Mouse (Mus musculus): ENCODE measurements at regions not wholly inside any gene's neighbourhood (a gene's known extent, or its start where the extent isn't known, plus 50 kb on each side); places are given as distances from the start of the nearest gene placed in this dataset.
"Not testable (repeated sequence)": the region's sequence is repeated elsewhere in the genome, so short reads cannot be mapped to it uniquely, and the experiment has no call there.

- ATAC-seq (ENCODE audit: low FRiP score, low TSS enrichment) (no peak), DNase-seq (no peak)
- H3K36me3 ChIP-seq (ENCODE audit: control insufficient read depth, insufficient read depth, low read length) = no peaks in the 10 kb centered on the region
- H3K4me3 ChIP-seq (replicated peaks; ENCODE audit: low read depth, low read length) = no peak overlapping the region
- no peaks in the 10 kb centered on the region for H3K27me3 ChIP-seq (ENCODE audit: control insufficient read depth, insufficient read depth, low read length)
- H3K4me2 ChIP-seq (ENCODE audit: low read length) = no peak overlapping the region
- 88% methylated on average over 5 of the region's 5 CpGs for WGBS
- H3K9ac ChIP-seq (replicated peaks; ENCODE audit: low read length) = no peak overlapping the region
- H3K9me3 ChIP-seq (ENCODE audit: control insufficient read depth, low read length) = no peaks in the 10 kb centered on the region
- H3K27ac ChIP-seq (replicated peaks; ENCODE audit: low read depth, low read length) = no peak overlapping the region
- H3K4me1 ChIP-seq (ENCODE audit: control insufficient read depth, insufficient read depth, low read length) = no peaks in the 10 kb centered on the region
These were observed 219.4 kb downstream of the Prr30 start for GRCm38 (mm10) chr14:100980754-100981153.

GRCm38 (mm10) chr14:100978515-100978914 lies 221.6 kb downstream of the Prr30 start:
- DNase-seq (peak; percentile 14), ATAC-seq (ENCODE audit: low FRiP score, low TSS enrichment) (no peak; the same call in 1 of the 2 replicates)
- Histone ChIP-seq H3K4me1 (ENCODE audit: control insufficient read depth, insufficient read depth, low read length) (no peaks in the 10 kb centered on the region), H3K9me3 (ENCODE audit: control insufficient read depth, low read length) (no peaks in the 10 kb centered on the region), H3K27me3 (ENCODE audit: control insufficient read depth, insufficient read depth, low read length) (no peaks in the 10 kb centered on the region), H3K36me3 (ENCODE audit: control insufficient read depth, insufficient read depth, low read length) (no peaks in the 10 kb centered on the region), H3K9ac (replicated peaks; ENCODE audit: low read length) (no peak overlapping the region), H3K4me2 (ENCODE audit: low read length) (no peak overlapping the region), H3K4me3 (replicated peaks; ENCODE audit: low read depth, low read length) (no peak overlapping the region), H3K27ac (replicated peaks; ENCODE audit: low read depth, low read length) (no peak overlapping the region)
- 70% methylated on average over 2 of the region's 2 CpGs for WGBS

- Histone ChIP-seq H3K36me3 (ENCODE audit: control insufficient read depth, insufficient read depth, low read length) (no peaks in the 10 kb centered on the region), H3K27ac (replicated peaks; ENCODE audit: low read depth, low read length) (no peak overlapping the region), H3K9me3 (ENCODE audit: control insufficient read depth, low read length) (no peaks in the 10 kb centered on the region), H3K9ac (replicated peaks; ENCODE audit: low read length) (no peak overlapping the region), H3K4me1 (ENCODE audit: control insufficient read depth, insufficient read depth, low read length) (no peaks in the 10 kb centered on the region), H3K4me2 (ENCODE audit: low read length) (no peak overlapping the region), H3K27me3 (ENCODE audit: control insufficient read depth, insufficient read depth, low read length) (no peaks in the 10 kb centered on the region), H3K4me3 (replicated peaks; ENCODE audit: low read depth, low read length) (no peak overlapping the region)
- ATAC-seq (ENCODE audit: low FRiP score, low TSS enrichment) (no peak), DNase-seq (no peak)
- 85% methylated on average over 2 of the region's 2 CpGs for WGBS
These were observed 229.2 kb downstream of the Prr30 start for GRCm38 (mm10) chr14:100970970-100971369.

GRCm38 (mm10) chr14:100960198-100960597 lies 239.9 kb downstream of the Prr30 start:
- Histone ChIP-seq H3K27ac (replicated peaks; ENCODE audit: low read depth, low read length) (no peak overlapping the region), H3K4me1 (ENCODE audit: control insufficient read depth, insufficient read depth, low read length) (no peaks in the 10 kb centered on the region), H3K4me3 (replicated peaks; ENCODE audit: low read depth, low read length) (no peak overlapping the region), H3K9ac (replicated peaks; ENCODE audit: low read length) (no peak overlapping the region), H3K36me3 (ENCODE audit: control insufficient read depth, insufficient read depth, low read length) (no peaks in the 10 kb centered on the region), H3K27me3 (ENCODE audit: control insufficient read depth, insufficient read depth, low read length) (no peaks in the 10 kb centered on the region), H3K9me3 (ENCODE audit: control insufficient read depth, low read length) (no peaks in the 10 kb centered on the region), H3K4me2 (ENCODE audit: low read length) (no peak overlapping the region)
- DNase-seq (no peak), ATAC-seq (ENCODE audit: low FRiP score, low TSS enrichment) (no peak)

GRCm38 (mm10) chr14:100955806-100956436 lies 244.2 kb downstream of the Prr30 start:
- Histone ChIP-seq H3K9ac (replicated peaks; ENCODE audit: low read length) (no peak overlapping the region), H3K9me3 (ENCODE audit: control insufficient read depth, low read length) (no peaks in the 10 kb centered on the region), H3K4me2 (ENCODE audit: low read length) (no peak overlapping the region), H3K4me1 (ENCODE audit: control insufficient read depth, insufficient read depth, low read length) (no peaks in the 10 kb centered on the region), H3K27me3 (ENCODE audit: control insufficient read depth, insufficient read depth, low read length) (no peaks in the 10 kb centered on the region), H3K4me3 (replicated peaks; ENCODE audit: low read depth, low read length) (no peak overlapping the region), H3K27ac (replicated peaks; ENCODE audit: low read depth, low read length) (no peak overlapping the region), H3K36me3 (ENCODE audit: control insufficient read depth, insufficient read depth, low read length) (no peaks in the 10 kb centered on the region)
- DNase-seq (no peak), ATAC-seq (ENCODE audit: low FRiP score, low TSS enrichment) (no peak)
- WGBS = 93% methylated on average over 1 of the region's 1 CpGs

GRCm38 (mm10) chr14:100950681-100951119 lies 249.4 kb downstream of the Prr30 start:
- no peak overlapping the region for H3K27ac ChIP-seq (replicated peaks; ENCODE audit: low read depth, low read length)
- no peak overlapping the region for H3K9ac ChIP-seq (replicated peaks; ENCODE audit: low read length)
- no peaks in the 10 kb centered on the region for H3K27me3 ChIP-seq (ENCODE audit: control insufficient read depth, insufficient read depth, low read length)
- DNase-seq (no peak), ATAC-seq (ENCODE audit: low FRiP score, low TSS enrichment) (no peak)
- no peak overlapping the region for H3K4me2 ChIP-seq (ENCODE audit: low read length)
- no peaks in the 10 kb centered on the region for H3K9me3 ChIP-seq (ENCODE audit: control insufficient read depth, low read length)
- WGBS = 68% methylated on average over 3 of the region's 3 CpGs
- no peaks in the 10 kb centered on the region for H3K36me3 ChIP-seq (ENCODE audit: control insufficient read depth, insufficient read depth, low read length)
- H3K4me3 ChIP-seq (replicated peaks; ENCODE audit: low read depth, low read length) = no peak overlapping the region
- no peaks in the 10 kb centered on the region for H3K4me1 ChIP-seq (ENCODE audit: control insufficient read depth, insufficient read depth, low read length)

GRCm38 (mm10) chr14:100947625-100948024 lies 252.5 kb downstream of the Prr30 start:
- H3K4me3 ChIP-seq (replicated peaks; ENCODE audit: low read depth, low read length); H3K9ac ChIP-seq (replicated peaks; ENCODE audit: low read length); H3K4me2 ChIP-seq (ENCODE audit: low read length); H3K27me3 ChIP-seq (ENCODE audit: control insufficient read depth, insufficient read depth, low read length); ATAC-seq (ENCODE audit: low FRiP score, low TSS enrichment); H3K4me1 ChIP-seq (ENCODE audit: control insufficient read depth, insufficient read depth, low read length); DNase-seq; H3K9me3 ChIP-seq (ENCODE audit: control insufficient read depth, low read length); H3K36me3 ChIP-seq (ENCODE audit: control insufficient read depth, insufficient read depth, low read length); H3K27ac ChIP-seq (replicated peaks; ENCODE audit: low read depth, low read length): not testable (repeated sequence)

- no peak overlapping the region for H3K4me2 ChIP-seq (ENCODE audit: low read length)
- no peak overlapping the region for H3K9ac ChIP-seq (replicated peaks; ENCODE audit: low read length)
- DNase-seq (no peak), ATAC-seq (ENCODE audit: low FRiP score, low TSS enrichment) (no peak)
- H3K27me3 ChIP-seq (ENCODE audit: control insufficient read depth, insufficient read depth, low read length) = no peaks in the 10 kb centered on the region
- H3K4me1 ChIP-seq (ENCODE audit: control insufficient read depth, insufficient read depth, low read length) = no peaks in the 10 kb centered on the region
- no peaks in the 10 kb centered on the region for H3K36me3 ChIP-seq (ENCODE audit: control insufficient read depth, insufficient read depth, low read length)
- no peak overlapping the region for H3K4me3 ChIP-seq (replicated peaks; ENCODE audit: low read depth, low read length)
- no peaks in the 10 kb centered on the region for H3K9me3 ChIP-seq (ENCODE audit: control insufficient read depth, low read length)
- WGBS = 83% methylated on average over 2 of the region's 2 CpGs
- no peak overlapping the region for H3K27ac ChIP-seq (replicated peaks; ENCODE audit: low read depth, low read length)
These were observed 262.7 kb downstream of the Prr30 start for GRCm38 (mm10) chr14:100937358-100937887.

- H3K36me3 ChIP-seq (ENCODE audit: control insufficient read depth, insufficient read depth, low read length) = no peaks in the 10 kb centered on the region
- H3K27ac ChIP-seq (replicated peaks; ENCODE audit: low read depth, low read length) = no peak overlapping the region
- no peak overlapping the region for H3K4me3 ChIP-seq (replicated peaks; ENCODE audit: low read depth, low read length)
- WGBS = 94% methylated on average over 7 of the region's 7 CpGs
- no peaks in the 10 kb centered on the region for H3K4me1 ChIP-seq (ENCODE audit: control insufficient read depth, insufficient read depth, low read length)
- no peak overlapping the region for H3K4me2 ChIP-seq (ENCODE audit: low read length)
- H3K9ac ChIP-seq (replicated peaks; ENCODE audit: low read length) = no peak overlapping the region
- no peaks in the 10 kb centered on the region for H3K9me3 ChIP-seq (ENCODE audit: control insufficient read depth, low read length)
- ATAC-seq (ENCODE audit: low FRiP score, low TSS enrichment) = no peak
- no peak for DNase-seq
- no peaks in the 10 kb centered on the region for H3K27me3 ChIP-seq (ENCODE audit: control insufficient read depth, insufficient read depth, low read length)
These were observed 265.6 kb downstream of the Prr30 start for GRCm38 (mm10) chr14:100934554-100934953.
